Mouse (Mus musculus) layer of hippocampus, adult 8-10 months (tissue): ENCODE measurements around the gene Chmp3. TPM values are rescaled to one million over a fixed set of nuclear protein-coding genes. Genes with fewer than 3 reads are reported as not detected.
A peak's percentile ranks its signal among the peaks of the same experiment; 100 is the strongest.

Source experiments
- DNase-seq, 2 experiments: peaks; one replicate each; pipeline ENCODE4 v3.0.0; 2022; ENCODE audit warnings: low spot score in 2 of 2
- total RNA-seq, 4 experiments: library from RNA; stranded (reverse); gene quantifications; 2 replicates each; pipeline ENCODE4 v1.2.4; 2022

Chmp3 gene
- total RNA-seq = 100 to 1,000 TPM; 102 to 115 (median 107) TPM

DNA sequence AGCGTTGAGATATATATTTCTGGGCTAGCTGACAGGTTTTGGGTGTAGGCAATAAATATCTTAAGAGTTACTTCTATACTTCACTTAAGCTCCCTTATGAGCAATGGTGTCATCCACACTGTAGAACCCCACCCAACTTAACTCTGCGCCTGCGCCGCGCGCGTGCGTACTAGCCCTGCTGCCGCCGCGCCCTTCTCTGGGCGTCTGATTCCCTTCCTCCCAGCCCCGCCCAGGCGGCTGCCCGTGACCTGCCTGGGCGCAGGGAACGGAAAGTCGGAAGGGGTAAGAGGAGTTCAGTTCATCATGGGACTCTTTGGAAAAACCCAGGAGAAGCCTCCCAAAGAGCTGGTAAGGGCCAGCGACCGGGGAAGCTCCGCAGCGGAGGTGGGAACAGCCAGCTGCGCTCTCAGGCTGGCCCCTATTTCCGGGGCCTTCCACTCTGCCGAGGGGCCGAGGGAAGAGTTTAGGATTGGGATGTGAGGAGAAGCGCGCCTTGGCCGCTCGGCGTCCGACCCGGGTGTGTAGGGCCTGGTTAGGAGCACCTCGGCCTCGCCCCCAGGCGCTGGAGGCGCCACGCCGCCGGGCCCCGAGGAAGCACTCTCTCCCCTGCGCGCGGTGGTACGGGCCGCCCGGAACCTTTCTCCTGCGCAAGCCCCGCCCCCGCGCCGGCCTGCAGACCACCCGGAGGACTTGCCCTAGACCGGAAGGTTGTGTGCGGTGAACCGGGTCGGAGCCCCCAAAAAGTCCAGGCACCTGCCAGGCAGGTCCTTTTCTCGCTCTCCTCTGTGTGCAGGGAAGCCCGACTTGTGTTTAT is at the start of gene Chmp3:
Gene Chmp3 (plus strand): TSS at position 112 of the 814 bp plus-strand sequence.
- DNase-seq = peak; percentile 91 to 96

- DNase-seq = peak; percentile 18 to 34
Observed at GRCm38 (mm10) chr6:71494341-71495020, 49.1 kb upstream of the Chmp3 start.

GRCm38 (mm10) chr6:71500575-71500974 is 43.0 kb upstream of the Chmp3 start:
- no peak for DNase-seq

DNA sequence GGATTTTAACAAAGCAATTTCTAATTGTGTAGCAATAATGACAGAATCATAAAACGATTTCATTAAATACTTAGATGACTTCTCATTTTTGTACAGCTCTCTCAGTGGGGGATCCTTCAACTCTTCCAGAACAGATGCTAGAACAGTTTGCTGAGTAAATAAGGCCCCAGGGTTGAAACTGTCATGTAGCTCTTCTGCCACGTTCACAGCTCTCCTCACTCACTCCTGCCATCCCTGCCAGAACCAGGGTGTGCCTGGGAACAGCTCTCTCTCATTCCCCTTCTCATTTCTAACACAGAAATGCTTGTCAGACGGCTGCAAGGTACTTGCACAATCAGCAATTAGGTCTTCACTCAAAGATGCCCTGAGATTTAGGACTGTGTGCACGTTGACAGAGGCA is 40.6 kb upstream of the Chmp3 start:
- no peak for DNase-seq

DNA sequence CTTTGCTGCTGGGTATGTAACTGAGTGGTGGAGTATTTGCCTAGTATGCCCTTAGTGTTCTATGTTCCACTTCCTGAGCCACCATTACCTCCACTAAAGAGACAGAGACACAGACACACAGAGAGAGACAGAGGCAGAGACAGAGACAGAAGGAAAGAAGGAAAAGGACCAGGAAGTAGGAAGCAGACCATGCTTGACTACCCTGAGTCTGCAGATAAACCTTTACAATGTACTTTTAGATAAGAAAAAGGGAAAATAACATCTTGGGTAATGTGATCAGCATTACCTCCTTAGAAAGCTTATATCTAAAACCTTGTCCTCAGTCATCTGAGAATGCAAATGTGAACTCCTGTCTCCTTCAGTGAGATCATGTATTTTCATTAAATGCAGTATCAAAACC is 39.9 kb upstream of the Chmp3 start:
- DNase-seq = no peak

GRCm38 (mm10) chr6:71504091-71504490 is 39.5 kb upstream of the Chmp3 start:
- no peak for DNase-seq

DNA sequence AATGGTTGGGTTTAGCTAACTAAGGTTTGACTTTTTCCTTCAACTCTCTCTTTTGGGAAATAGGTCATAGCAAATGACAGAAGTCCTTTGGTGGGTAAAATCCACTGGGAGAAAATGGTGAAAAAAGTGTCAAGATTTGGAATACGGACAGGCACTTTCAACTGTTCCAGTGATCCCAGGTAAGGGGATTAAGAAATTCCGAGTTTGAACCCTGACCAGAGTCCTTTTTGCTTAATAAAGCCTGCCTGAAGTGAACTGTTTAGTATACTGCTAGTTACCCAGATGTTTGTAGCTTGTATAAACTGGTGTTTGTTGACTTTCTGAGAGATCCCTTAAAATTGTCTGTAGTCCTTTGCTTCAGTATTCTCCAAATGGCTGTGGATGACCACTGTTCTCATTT is 37.9 kb upstream of the Chmp3 start:
- DNase-seq = no peak

- DNase-seq = no peak
Observed at GRCm38 (mm10) chr6:71519476-71519875, 24.1 kb upstream of the Chmp3 start.

DNA sequence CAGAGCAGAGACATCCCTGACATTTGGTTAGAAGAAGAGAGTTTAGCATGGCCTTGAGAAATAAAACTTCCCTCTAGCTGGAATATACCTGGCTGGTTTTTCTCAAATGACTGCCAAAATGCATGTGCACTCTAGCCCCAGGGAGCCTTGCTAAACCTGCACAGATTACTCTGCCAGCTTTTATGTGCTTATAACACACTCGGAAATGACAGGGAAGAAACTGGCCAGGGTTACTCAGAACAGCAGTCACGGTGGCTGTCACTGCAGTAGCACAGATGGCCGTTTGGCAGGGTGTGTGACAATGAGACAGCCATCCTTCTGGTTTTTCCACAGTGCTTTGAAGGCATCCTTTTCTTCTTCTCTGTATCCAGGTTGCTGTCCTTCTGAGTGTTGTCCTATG is 18.0 kb upstream of the Chmp3 start:
- peak; percentile 65 to 68 for DNase-seq

DNA sequence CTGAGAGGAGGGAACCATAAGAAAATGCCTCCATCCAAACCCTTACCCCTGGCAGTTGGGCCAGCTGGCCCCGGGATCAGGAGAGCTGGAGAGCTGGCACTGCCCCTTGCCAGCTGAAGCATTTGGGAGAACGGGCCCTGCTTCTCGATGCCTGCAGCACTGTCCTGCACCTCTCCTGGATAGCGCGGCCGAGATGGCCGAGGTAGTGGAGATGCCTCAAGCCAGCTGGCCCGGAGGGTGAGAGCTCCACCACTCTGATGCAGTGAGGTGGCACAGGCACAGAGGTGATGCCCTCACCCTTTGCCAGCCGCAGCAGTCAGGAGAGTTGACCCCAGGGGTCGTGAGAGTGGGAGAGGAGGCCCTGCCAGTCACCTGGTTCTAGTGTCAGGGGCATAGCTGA is 16.5 kb upstream of the Chmp3 start:
- DNase-seq = no peak

DNA sequence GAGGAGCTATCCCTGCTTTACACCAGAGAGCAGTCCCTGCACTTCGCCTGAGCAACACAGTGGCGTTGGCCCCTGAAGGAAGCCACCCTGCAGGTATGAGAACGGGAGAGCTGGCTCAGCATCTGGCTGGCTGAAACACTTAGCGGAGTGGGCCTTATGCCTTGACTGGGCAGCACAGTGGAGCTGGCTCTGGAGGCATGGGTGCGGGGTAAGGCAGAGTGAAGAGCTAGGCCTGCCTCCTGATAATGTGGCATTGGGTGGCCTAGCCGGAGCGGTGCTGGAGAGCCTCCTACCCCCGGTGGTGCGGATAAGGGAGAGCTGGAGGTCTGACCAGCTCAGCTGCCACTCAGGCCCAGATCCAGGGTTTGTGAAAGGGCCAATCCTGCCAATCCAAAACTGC is 15.8 kb upstream of the Chmp3 start:
- DNase-seq = no peak

DNA sequence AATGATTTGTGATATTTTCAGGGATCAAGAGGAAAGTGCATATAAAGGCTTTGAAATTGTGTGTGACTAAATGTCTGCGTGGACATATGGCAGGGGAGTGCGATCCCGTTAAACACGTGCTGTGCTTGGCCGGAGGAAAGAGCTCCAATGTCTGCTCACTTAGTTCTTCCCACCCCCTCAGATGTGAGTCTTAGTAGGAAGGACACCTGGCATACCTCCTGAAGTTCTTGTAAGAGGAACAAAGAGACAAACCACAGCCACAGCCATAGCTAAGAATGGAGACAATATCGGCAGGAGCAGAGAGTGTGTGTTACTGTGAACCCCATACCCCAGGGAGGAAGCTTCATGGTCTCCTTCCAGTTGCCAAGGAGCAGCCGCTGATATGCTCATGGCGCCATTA is 13.4 kb upstream of the Chmp3 start:
- DNase-seq = no peak

DNA sequence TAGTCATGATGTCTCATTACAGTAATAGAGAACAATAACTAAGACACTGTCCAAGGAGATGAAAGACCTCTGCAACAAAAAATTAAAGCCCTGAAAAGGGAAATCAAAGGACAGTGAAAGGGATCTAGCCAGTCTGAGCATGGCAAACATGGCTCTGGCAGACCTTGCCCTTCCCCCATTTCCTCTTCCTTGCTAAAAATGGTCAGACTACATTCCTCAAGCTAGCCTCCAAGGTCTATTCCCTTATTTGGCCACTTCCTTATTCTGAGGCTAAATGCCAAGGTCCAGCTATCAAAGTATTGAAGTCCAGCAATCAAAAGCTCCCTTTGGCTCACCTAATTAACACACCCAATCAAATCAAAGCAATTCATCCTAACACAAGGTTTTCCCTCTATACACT is 6.3 kb upstream of the Chmp3 start:
- no peak for DNase-seq

DNA sequence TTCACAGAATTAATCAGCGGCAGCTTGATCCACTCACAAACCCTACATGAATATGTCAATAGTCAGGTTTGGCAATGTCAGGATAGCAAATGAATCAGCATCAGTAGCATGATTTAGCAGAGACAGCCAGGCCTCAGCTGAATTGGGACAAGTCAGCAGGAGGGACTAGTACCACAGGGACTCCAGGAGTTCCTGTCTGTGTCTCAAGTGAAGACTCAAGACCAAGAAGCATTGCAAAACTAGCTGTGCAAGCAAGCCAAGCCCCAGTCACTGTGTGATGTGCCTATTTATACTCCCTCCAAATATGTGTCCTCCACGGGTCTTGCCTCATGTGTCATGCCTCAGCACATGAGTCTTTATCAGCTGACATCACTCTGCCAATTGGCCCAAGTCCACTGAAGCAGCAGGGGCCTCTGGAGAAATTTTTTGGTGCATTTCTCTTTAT is 11.9 kb downstream of the Chmp3 start:
- DNase-seq = no peak

DNA sequence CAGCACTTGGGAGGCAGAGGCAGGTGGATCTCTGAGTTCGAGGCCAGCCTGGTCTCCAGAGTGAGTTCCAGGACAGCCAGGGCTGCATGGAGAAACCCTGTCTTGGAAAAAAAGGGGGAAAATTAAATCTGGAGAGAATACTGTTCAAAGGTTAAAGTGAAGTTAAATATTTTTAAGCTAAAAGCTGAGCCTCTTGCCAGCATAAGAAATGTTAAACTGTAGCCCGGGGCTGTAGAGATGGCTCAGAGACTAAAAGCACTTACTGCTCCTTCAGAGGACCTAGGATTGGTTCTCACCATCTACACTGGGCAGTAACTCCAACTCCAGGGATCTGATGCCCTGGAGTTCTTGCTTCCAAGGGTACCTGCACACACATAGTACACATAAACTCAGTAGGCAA is 13.2 kb downstream of the Chmp3 start:
- no peak for DNase-seq

DNA sequence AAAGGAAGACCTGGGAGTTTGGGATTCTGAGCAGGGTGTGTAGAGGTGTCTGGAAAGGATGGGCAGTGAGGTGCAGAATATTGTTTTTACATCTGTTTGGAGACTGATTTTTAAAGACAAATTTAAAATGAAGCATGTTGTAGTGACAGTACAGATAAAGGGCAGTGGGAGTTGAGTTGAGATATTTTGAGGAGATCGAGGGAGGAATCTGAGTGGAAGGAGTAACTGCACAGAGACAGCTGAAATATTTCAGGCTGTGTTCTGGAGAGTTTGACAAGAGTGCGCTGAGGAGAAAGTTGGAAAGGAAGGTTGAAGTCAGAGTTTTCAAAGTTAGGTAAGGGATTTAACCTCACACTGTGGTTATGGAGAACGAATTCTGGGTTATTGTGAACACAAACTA is 25.0 kb downstream of the Chmp3 start:
- DNase-seq = no peak

- no peak for DNase-seq
Observed at GRCm38 (mm10) chr6:71569025-71569424, 25.4 kb downstream of the Chmp3 start.

GRCm38 (mm10) chr6:71575359-71575758 is 31.8 kb downstream of the Chmp3 start:
- no peak for DNase-seq

DNA sequence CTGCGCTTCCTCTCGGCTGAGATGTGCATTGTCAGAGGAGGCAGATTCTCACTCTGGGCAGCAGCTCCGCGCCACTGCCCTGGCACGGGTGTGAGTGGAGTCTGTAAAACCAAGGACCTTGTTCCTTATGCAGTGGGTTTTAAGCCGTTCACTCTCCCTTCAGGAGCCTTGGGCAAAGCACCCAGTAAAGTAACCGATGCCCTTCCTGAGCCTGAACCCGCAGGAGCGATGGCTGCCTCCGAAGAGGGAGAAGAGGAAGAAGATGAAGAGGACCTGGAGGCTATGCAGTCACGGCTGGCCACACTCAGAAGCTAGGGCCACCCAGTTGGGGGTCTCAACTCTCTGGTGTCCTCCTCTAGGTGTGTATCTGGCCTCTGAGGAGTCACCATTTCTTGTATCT is 35.9 kb downstream of the Chmp3 start:
- DNase-seq = no peak

- DNase-seq = peak in 1 of 2 experiments; percentile 16
Observed at GRCm38 (mm10) chr6:71583198-71583597, 39.6 kb downstream of the Chmp3 start.

DNA sequence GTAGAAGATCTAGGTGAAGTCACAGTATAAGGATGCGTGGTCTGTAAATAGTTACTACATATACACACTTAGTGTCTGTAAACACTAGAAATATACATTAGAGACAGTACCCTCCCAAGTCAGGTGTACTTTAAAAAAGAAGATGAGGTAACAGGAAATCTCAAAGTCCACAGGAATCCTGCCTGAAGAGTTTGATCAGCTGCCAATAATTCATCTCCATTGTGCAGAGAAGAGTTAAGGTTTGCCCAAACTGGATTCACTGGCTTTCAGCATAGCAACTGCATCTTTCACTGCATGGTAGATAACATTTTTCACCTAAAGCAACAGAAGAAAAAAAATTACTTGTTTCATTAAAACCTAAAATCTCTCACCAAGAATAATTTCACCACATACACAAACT is 45.8 kb downstream of the Chmp3 start:
- DNase-seq = no peak

DNA sequence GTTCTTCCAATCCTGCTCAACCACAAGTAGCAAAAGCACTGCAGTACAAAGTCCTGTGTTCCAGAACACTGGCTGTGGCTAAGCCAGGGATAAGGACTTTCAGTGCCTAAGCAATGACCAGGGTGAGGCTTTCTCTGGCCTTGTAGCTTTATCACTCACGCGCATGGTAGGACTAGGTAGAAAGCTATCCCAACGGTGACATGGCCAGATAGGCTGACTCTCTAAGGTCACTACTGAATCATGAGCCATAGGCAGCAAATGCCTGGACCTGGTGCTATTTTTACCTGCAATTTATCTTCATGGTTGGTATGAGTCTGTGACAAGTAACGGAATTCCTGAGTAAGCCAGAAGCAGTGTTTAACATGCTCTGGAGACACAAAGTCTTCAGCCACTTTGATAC is 46.6 kb downstream of the Chmp3 start:
- no peak for DNase-seq

DNA sequence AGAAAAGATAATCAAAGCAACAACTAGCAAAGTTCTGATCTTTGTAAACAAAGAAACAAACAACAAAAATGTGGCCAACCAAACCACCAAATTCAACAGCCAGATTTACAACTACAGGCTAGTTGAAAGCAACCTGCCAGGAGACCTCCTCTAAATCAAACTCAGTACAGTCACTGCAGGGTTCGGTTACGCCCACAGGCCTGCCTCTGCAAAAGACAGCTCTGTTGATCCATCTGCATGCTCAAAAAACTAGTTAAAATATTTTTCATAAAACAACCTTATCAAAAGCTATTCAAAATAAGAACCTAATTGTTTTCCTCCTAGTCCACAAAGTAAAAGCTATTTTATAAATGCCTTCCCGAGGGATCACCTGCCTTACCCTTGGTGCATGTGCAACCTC is 64.2 kb downstream of the Chmp3 start:
- no peak for DNase-seq
